Mouse (Mus musculus) myocyte (in vitro differentiated cells): Measurements from ENCODE around the gene Arrb1.

ENCODE experiments used
- MYOG ChIP-seq, 3 experiments: IDR thresholded peaks; one replicate each; pipeline ENCODE4 v1.6.1; 2011; ENCODE audit warnings: control low read depth in 2 of 3, low read depth in 2 of 3, mild to moderate bottlenecking in 2 of 3; ENCODE audit not compliant: insufficient read length in 2 of 3, control insufficient read depth in 1 of 3, insufficient read depth in 1 of 3
- POLR2A ChIP-seq: IDR thresholded peaks from one replicate; pipeline ENCODE4 v1.6.1; 2011; ENCODE audit warnings: low read depth, mild to moderate bottlenecking, control low read depth, moderate library complexity; ENCODE audit not compliant: insufficient read length
- SRF ChIP-seq: IDR thresholded peaks from one replicate; pipeline ENCODE4 v1.6.1; 2011; ENCODE audit warnings: low read depth; ENCODE audit not compliant: control insufficient read depth, insufficient read length
- TCF3 ChIP-seq: IDR thresholded peaks from one replicate; pipeline ENCODE4 v1.6.1; 2011; ENCODE audit warnings: low read depth, control low read depth; ENCODE audit not compliant: insufficient read length
- USF1 ChIP-seq: IDR thresholded peaks from one replicate; pipeline ENCODE4 v1.6.1; 2011; ENCODE audit warnings: low read depth, mild to moderate bottlenecking, control low read depth, moderate library complexity

DNA sequence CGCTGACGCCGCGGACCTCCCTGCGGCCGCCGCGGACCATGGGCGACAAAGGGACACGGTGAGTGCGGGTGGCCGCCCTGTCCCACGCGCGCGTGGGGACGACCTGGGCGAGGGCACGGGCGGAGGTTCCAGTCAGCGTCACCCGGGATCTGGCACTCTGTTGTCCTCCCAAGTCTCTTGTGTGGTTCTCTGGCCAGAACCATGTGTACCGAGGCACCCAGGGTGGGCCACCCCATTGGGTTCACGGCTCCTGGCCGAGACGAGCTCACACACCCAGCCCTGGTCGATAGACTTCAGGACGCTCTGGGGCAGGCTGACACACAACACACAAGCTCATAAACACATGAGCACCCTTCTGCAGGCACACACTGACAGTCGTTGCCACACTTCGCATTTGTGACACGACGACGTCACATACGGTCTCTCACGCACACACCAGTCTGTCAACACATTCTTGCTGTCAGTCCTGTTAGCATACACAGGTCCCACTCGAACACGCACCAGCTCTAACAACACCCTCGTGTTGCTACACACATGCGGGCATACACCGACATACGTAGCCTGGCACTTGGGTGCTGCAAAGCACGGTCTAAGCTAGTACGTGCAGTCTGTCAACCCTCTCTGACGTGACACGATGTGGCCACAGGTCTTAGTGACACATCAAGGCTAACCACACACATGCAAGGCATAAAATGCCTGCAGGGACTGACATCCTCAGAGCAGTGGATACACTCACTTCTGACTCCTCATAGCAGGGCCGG, 655 bp downstream of the Arrb1 start:
- TF ChIP-seq SRF (no peak), USF1 (no peak), POLR2A (no peak), MYOG (IDR thresholded peaks at IDR 0.05; ENCODE audit: control insufficient read depth in 1 of 3, insufficient read depth in 1 of 3, insufficient read length in 2 of 3, low read depth in 2 of 3) (no peak), TCF3 (no peak)
